Mouse (Mus musculus): ENCODE results near the gene Pank3.
A peak's percentile ranks its signal among the peaks of the same experiment; 100 is the strongest.

Pank3 gene

DNA sequence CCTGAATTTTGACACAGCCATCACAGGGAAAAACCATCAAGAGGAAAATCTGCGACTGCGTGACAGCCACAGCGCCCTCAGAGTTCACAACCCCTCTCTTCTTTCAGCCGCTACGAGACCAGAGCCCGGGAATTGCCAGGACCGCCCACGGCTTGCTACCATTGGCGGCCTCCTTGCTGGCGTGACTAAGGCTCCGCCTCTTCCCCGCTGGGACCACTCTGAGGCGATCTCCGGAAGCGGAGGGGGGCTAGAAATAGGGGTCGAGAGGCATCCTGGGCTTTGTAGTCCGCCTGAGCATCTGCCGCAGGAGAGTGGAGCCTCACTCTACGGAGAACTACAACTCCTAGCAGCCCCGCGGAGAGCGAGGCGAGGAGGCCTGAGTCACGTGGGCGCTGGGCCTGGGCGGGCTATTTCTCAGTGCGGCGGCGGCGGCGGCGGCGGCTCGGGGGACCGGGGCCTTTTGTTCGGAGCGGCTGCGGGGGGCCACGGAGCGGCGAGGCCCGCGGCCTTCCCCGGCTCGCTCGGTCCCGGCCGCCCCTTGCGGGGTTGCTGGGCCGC is at the start of gene Pank3:
TSS of gene Pank3 (plus strand) at position 297 of the 558 bp plus-strand sequence.
- peak; percentile 97 for DNase-seq

DNA sequence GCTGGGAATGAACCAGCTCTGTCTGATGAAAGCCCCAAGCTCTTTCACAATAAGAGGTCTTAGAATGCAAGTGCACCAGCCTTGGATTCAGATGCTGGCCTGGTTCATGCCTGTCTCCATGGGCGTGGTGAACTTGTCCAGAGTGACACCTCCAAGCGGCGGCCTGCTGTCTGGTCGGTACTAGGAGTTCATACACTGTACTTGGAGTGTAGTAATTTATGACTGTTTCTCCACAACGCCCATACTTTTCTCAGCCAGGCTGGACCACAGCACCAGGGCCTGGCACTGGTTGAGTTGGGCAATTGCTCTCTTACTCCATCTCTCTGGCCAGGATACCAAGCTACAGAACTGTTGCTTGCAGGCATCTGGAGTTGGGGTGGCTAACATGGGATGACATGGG is 45.4 kb upstream of the Pank3 start:
- no peak for DNase-seq

DNA sequence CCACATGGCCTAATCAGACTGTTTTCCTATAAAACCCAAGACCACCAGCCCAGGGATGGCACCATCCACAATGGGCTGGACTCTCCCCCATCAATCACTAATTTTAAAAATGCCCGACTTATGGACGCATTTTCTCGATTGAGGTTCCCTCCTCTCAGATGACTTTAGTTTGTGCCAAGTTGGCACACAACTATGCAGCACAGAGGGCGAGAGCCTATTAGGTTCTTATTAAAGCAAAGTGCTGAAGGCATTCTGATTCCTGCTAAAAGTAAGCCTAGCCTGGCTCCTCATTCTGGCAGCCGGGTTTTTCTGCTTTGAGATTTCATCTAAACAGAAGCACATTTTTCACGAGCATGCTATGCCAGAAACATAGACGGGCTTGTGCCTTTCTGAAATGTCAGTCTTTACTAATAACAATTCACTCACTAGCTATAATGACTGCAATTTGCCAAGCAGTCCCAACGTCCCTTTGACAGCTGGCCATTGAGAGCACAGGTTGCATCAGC is 42.9 kb upstream of the Pank3 start:
- DNase-seq: no peak

DNA sequence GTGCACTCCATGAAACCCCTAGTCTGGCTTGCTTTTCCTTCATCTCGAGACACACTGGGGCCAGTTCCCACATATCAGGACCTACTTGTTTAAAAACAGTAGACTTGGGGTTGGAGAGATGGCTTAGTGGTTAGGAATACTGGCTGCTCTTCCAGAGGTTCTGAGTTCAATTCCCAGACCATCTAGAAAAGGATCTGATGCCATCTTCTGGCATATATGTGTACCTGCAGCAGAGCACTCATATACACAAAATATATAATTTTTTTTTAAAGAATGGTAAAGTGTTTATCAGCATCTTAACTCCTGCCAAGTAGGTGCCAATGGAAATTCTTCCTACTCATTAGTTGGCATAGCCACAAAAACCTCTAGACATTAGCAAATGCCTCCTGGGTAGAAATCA is 41.1 kb upstream of the Pank3 start:
- DNase-seq: no peak

DNA sequence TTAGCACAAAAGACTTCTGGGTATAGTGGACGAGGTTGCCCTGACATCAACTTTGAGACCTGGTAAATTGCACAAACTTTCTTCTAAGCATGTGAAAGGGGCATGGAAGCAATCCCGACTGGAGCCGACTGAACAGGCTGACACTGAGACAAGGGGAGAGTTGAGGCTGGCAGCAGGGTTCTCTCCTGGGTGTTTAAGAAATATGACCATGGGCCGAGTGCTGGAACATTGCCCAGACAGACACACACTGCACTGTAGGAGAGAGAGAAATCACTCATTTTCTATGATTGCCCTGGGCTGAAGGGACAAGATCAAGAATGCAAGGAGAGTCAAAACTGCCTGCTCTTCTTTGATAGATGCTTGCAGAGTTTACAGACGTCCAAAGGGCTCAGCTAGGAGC is 40.1 kb upstream of the Pank3 start:
- no peak for DNase-seq

DNA sequence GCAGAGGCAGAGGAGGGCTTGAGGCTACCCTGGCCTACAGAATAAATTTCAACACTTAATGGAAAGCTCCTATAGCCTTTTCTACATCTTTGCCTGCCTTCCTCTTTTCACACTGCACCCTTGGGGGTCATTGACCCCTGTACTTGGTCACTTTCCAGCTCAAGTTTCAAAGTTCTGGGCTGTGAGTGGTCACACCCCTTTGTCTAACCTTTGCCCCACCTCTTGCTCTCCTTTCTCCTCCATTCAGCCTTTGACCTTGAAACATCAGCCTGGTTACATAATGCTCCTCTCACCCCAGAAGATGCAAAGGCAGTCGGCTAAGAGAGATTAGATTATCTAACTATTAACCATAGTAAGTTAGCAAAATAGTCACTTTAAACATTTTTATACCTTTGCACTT is 36.9 kb upstream of the Pank3 start:
- DNase-seq: no peak

DNA sequence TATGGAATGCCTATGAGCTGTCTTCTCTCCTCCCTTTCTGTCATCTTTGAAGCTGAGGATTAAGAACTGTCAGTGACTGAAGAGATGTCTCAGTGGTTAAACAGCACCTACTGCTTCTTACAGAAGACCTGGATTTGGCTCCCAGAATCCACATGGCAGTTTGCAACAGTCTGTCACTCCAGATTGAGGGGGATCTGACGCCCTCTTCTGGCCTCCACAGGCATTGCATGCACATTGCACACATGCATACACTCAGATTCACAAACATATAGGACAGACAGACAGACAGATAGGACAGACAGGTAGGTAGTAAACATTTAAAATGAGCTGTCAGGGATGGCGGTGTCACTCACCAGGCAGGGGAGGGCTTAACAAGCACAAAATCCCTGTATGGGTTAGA is 32.5 kb upstream of the Pank3 start:
- DNase-seq: no peak

DNA sequence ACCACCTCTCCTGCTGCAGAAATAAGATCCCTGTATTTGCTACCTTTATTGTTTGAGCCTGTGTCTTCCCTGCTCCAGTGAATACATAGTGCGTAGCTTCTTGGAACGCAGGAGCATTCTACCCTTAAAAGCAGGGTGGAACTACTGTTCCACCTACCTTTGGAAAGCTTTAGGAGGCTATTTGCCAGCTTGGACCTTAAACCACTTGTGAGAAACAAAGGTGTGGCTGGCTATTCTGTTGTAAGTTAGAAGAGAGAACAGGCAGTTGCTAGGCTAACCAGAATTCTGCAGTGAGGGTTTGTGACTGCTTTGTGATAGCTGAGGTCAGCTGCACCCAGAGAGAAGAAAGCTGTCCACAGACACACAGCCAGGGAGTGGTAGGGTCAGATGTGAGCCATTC is 32.0 kb upstream of the Pank3 start:
- no peak for DNase-seq

DNA sequence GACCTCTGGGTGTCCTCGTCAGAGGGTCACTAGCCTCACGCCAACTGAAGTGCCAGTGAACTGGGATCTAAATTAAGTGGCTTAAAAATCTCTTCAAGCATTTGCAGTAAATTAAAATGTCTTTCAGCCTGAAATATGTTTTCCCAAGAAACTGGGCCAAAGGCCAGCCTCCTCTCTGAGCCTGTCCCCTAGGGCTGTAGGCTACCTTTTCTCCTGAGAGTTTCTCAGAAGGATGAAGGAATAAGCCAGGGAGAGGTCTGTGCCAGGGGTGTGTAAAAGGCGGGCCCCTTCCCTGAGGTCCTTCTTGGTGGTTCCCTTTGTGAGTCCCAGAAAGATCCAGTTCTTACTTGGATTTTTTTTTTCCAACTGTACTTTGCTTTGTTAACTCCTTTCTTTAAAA is 31.2 kb upstream of the Pank3 start:
- no peak for DNase-seq

DNA sequence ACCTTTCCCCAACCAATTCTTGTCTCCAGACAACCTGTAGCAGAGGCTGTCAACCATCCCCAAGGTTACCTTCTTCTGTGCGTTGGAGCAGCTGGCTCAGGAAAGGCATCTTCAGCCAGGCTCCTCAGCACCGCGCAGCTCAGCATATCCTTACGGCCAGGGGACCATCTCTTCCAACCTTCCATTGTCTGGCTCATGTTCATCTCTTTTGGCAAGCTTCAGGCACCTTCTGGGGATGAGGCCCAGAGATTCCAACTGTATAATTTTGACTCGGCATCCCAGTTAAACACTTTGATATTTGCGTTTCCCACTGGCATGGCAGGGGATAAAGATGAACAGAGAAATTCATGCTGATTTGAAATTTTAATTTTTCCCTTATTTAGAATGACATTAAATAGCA is 25.7 kb upstream of the Pank3 start:
- DNase-seq: peak; percentile 12

DNA sequence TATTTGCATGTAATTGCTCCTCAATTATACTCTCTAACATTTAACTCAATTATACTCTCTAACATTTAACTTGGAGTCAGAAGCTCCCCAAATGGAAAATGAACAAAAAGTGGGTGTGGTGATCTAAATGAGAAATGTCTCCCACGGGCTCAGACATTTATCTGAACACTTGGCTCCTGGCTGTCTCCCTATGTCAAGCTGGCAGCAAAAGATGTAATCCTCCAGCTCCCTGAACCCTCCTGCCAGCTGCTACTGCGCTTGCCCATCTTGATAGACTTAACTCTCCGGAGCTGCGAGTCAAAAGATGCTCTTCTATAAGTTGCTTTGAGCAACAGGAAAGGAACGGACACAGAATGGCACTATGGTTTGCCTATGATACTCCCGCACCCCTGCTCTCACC is 24.7 kb upstream of the Pank3 start:
- no peak for DNase-seq

DNA sequence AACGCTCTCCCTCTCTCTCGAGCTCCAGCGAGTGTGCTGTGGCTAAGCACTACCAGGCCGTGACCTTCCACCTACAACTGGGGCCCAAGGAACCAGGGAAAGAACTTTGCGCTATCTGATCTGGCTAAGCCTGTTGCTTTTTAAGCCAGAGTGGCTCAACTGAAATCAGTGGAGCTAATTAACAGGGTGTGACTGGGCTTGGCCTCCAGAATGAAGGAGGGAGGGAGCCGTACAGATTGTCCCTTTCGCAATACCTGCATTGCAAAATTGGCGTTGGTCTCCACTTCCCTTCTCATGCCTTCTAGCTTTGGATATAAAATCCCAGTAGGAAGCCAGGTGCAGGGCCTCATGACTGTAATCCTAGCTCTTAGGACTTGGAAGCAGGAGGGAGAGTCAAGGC is 18.7 kb upstream of the Pank3 start:
- no peak for DNase-seq

DNA sequence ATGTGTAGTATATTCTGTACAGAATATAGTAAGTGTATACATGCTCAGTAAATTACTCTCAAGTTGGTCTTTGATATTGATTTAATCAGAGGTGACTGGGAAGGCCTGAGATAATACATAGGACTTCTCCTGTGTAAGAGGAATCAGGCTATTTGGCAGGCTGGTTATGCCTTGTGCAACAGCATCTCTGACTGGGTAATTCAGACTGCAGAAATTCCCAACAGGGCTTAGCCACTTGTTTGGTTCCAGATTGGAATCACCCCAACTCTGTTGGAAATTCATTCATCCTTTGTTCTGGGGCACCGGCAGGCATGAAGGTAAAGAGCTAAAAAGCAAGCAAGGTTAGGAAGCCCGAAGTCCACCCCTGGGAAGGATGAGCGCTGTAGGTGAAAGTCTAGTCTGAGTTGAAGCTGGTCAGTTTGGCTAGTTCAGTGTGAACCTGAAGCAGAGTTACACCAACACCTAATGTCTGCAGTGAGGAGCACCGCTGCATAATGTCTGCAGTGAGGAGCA is 14.3 kb upstream of the Pank3 start:
- DNase-seq: no peak

DNA sequence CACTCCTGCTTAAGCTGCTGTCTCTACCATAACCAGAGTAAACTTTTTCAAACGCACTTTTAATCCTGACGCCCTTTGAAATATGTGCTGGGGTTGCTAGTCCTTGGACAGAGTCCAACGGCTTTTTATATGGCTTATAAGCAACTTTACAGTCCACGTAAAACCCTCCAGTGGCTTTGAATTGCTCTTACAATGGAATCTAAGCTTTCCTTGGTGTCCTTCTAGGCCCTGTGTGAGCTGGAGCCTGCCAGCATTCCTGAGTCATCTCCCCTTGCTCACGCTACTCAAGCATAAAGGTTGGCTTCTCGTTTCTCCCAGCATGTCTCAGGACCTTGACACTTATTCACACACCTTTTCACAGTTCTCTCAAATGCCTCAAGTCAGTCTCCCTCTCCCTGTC is 13.7 kb upstream of the Pank3 start:
- DNase-seq: no peak

DNA sequence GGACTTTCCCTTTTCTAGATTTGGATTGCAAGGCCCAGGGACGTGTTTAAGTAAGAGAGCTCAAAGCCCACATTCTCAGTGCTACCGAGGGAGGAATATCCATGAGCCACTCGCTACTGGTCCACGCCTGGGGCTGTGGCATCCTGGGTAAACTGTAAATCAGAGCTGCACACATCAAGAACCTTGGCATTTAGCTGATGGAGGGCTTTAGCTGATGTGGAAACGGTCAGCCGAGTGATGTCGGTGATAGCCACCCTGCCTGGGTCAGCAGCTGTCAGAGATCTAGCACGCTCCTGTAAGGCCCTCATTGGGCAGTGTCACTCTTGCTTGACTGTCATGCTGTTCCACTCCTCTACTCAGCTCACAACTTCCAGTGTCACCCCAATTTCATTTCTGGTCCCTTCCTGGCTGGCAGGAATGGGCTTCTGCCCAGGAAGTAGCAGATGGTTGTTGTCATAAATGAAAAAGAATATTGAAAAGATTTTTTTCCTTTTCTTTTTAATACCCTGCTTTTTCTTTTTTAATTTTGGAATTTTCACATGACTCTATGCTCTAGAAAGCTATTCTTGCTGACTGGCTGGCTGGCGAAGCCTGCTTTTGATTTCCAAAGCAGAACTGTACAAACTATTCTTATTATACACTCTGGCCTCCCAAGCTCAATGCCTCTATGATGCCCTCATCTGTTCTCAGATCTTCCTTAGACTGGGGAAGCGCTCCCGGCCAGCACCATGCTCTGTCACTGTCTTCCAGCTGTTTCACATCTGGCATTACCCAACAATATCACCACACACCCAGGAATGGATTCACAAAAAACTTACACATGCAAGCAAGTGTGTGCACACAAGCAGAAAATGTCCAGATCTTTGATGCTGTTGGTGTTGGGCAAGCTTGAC is 12.6 kb upstream of the Pank3 start:
- DNase-seq: no peak

DNA sequence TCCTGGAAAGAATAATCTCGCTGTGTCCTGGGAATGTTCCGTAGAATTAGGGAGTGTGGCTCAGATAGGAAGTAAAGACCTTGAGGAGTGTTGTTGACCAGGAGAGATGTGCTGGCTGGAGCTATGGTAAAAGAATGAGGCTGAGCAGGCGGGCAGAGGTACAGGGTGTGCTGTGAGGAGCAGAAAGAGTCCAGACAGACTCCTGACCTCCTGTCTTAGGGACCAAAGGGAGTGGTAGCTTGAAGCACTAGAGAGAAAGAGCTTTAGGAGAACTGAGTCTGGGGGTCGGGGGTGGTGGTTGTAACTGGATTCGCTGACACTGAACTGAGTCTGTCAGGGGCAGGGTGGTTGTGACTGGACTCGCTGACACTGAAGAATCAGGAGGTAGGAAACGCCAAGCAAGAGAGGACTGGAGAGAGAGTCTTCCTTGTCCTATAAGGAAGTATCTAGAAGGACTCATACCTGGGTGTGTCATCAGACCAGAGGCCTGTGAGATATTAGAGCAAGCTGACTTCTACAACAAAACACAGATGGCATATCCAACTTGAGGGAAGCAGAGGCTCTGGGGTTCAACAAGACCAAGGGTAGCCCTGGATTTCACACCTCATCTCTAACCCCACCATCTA is 9.2 kb upstream of the Pank3 start:
- no peak for DNase-seq

DNA sequence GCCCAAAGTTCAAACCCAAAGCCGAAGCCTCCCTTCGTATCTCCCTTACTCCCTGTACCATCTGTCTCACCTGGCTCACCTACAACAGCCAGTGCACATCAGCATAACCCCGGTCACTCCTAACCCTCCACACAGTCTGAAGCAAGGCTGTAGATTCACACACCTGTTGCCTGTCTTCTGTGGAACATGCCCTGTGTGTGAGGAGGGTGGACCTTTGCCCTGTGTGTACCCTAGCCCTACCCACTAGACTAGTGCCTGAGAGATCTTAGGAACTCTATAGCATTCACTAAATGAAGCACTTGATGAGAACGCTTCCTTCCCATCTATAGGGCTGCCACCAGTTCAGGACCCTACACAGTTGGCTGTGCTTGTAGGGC is 8.7 kb upstream of the Pank3 start:
- no peak for DNase-seq

DNA sequence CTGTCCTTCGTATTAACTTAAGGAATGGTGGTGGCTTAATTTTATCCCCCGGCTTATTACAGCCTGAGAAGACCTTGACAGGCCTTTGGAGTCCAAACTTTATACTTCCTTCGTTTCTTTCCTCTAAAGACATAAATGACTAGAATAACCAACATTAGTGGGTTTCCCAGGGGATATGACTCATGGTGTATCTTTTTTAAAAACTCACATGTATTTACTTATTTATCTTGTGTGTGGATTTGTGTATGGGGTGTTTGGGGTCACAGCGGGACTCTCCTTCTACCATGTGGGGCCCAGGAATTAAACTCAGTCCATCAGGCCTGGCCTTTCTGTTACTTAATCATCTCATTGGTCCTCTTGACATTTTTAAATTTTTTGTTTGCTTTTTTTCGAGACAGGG is 2.4 kb upstream of the Pank3 start:
- DNase-seq: no peak

DNA sequence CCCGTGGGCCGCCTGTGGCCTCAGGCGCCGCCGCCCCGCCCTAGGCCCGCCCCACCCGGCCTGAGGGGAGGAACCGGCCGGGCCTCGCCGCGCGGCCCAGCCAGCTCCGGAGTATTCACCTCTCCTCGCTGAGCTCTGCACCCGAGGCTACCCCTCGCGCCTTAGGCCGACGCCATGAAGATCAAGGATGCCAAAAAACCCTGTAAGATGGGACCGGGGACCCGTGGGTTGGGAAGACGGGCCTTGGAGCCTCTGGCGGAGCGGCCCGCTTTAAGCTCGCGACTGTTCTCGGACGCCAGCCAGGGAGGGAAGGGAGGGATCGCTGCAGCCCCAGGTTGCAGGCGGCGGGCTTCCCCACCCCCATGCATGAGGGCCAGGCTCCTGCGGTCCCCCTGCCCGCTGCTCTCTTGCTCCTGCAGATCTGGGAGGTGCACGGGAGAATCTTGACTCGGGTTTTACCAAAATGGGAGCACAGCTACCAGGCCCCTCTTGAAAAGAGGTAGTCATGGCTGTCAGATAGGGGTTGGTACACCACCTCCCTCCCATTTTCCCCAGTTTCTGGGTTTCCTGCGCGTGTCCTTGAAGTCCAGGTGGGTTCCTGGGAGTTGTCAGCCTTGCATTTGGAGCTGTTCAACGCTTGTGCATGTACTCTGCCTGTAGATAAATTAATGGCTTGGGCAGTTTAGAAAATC is 608 bp downstream of the Pank3 start:
- DNase-seq: peak; percentile 81

DNA sequence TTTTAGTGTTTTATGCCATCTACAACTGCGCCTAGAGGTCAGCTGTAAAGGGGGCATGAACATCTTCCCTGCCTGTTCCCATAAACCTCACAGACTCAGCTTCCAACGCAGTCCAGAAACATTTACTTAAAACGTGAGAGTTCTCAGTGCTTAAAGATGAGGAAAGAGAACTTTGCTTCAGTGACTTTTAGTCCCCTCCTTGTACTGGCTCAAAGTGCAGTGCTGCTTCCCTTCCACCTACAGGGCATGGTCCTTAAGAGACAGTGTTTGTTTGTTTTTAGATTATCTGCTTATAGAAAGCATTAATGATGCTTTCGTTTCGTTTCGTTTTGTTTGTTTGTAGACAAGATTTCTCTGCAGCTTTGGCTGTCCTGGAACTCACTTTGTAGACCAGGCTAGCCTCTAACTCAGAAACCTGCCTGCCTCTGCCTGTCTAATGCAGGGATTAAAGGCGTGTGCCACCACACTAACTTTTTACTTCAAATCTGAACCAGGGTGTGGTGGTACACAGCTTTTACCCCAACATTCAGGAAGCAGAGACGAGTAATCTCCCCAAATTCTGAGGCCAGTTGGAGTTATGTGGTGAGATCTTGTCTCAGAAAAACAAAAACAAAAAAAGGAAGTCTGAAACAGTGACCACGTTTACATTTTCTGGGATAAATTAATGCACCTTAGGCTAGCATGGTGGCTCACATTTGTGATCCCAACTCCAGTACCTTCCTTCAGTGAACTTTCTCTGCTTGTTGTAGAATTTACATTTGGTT is 1.6 kb downstream of the Pank3 start:
- no peak for DNase-seq

DNA sequence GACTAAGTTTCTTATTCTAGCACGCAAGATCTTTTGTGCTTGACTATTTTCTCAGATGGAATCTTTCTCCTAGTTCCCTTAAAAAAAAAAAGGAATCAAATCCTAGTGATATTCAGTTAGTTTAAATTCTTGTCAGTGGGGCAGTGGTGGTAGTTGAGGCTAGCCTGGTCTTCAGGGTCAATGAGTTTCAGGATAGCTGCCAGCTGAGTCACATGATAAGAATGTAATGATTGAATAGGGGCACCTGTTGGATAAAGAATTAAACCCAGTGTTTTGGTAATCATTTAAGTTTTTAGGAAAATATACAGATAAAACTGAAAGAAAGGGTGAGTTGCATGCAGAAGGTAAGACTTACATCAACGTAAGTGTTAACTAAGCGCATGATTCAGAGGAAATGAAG is 6.3 kb downstream of the Pank3 start:
- DNase-seq: no peak

DNA sequence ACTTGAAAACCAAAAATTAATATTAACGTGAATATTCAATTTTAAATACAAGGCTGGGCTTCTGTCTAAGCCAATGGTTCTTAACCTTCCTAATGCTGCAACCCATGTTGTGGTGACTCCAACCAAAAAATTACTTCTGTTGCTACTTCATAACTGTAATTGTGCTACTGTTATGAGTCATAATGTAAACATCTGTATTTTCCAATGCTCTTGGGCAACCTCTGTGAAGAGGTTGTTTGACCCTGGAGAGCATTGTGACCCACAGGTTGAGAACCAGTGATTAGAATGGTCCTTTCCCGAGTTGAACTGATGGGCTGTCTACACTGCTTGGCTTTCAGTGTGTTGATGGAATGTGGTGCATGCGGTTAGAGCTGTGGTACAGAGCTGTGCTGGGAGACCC is 7.2 kb downstream of the Pank3 start:
- DNase-seq: no peak

DNA sequence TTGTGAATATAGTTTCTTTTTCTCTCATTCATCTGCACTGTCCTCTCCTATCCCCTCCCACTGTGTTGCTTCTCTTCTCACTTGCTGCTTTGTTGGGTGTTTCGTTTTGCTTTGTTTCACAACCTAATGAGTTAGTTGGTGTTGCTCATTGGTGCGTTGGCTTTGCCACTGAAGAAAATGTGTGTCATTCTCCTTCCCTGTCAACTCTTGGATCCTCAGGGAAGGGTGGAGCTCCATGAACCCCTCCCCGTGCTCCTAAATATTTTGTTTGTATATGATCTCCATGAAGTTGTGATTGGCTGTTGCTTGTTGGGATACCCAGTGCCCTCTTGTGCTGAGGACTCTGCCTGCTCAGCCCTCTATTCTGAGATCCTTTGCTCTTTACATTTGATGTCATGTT is 11.1 kb downstream of the Pank3 start:
- DNase-seq: no peak
